9 mouse cellular contexts compared by ENCODE assay signal in genomic region chrX:47937740-47938139, GRCm38 (mm10). TPM values are rescaled to one million over a fixed set of nuclear protein-coding genes. Genes with fewer than 3 reads are reported as not detected.
DNase-seq lines count a peak whose midpoint lies in the region; ATAC-seq lines count a peak whose summit lies in the region.
"Had no signal": no experiment of that assay in that cellular context is flagged by ENCODE, and none has a peak within 500 bp of the region (broad histone marks: within the 10 kb centered on the region; RNA-seq: fewer than 3 reads in every experiment).

No protein-coding gene starts in this region.

- no peak overlapping the region for H3K4me3 ChIP-seq in hindbrain, embryonic 13.5 days
- H3K4me3 ChIP-seq in hindbrain, embryonic 16.5 days (ENCODE audit: low read length) = no peak overlapping the region
- H3K4me3 ChIP-seq in neural tube, embryonic 11.5 days (ENCODE audit: low read depth, low read length) = no peak overlapping the region
- no peak overlapping the region for H3K4me3 ChIP-seq in forebrain, embryonic 15.5 days
- H3K4me3 ChIP-seq: myocyte had no signal

- 22% methylated on average over 2 of the region's 2 CpGs for WGBS in hindbrain, embryonic 13.5 days
- WGBS in hindbrain, embryonic 16.5 days = 19% methylated on average over 2 of the region's 2 CpGs
- 54% methylated on average over 2 of the region's 2 CpGs for WGBS in neural tube, embryonic 11.5 days
- WGBS in forebrain, embryonic 15.5 days = 14% methylated on average over 2 of the region's 2 CpGs

- no peak overlapping the region for H3K9ac ChIP-seq in hindbrain, embryonic 13.5 days
- no peak overlapping the region for H3K9ac ChIP-seq in hindbrain, embryonic 16.5 days (ENCODE audit: low read depth, low read length)
- no peak overlapping the region for H3K9ac ChIP-seq in neural tube, embryonic 11.5 days (ENCODE audit: low read length)
- H3K9ac ChIP-seq in forebrain, embryonic 15.5 days (replicated peaks) = no peak overlapping the region

- H3K27ac ChIP-seq in hindbrain, embryonic 13.5 days = peak overlapping the region; percentile 18; the same call in 1 of the 2 replicates
- H3K27ac ChIP-seq in hindbrain, embryonic 16.5 days (ENCODE audit: low read depth, low read length) = no peak overlapping the region
- H3K27ac ChIP-seq in neural tube, embryonic 11.5 days (ENCODE audit: low read depth, low read length) = no peak overlapping the region
- no peak overlapping the region for H3K27ac ChIP-seq in forebrain, embryonic 15.5 days (replicated peaks)

- ATAC-seq in hindbrain, embryonic 13.5 days (ENCODE audit: low FRiP score) = no peak
- no peak for ATAC-seq in hindbrain, embryonic 16.5 days
- ATAC-seq in neural tube, embryonic 11.5 days (ENCODE audit: insufficient read depth, low FRiP score, low TSS enrichment) = no peak
- peak; percentile 58; the same call in 1 of the 2 replicates for ATAC-seq in forebrain, embryonic 15.5 days (replicated peaks)

- peaks cover 5% of the 10 kb centered on the region; the same call in 1 of the 2 replicates for H3K4me1 ChIP-seq in hindbrain, embryonic 13.5 days (replicated peaks)
- no peaks in the 10 kb centered on the region for H3K4me1 ChIP-seq in hindbrain, embryonic 16.5 days (ENCODE audit: control insufficient read depth, insufficient read depth, low read depth, low read length)
- no peaks in the 10 kb centered on the region for H3K4me1 ChIP-seq in neural tube, embryonic 11.5 days (ENCODE audit: control insufficient read depth, insufficient read depth, low read length)
- no peaks in the 10 kb centered on the region for H3K4me1 ChIP-seq in forebrain, embryonic 15.5 days

- no peaks in the 10 kb centered on the region for H3K27me3 ChIP-seq in hindbrain, embryonic 13.5 days
- no peaks in the 10 kb centered on the region for H3K27me3 ChIP-seq in hindbrain, embryonic 16.5 days (replicated peaks; ENCODE audit: control insufficient read depth, insufficient read depth, low read length)
- H3K27me3 ChIP-seq in neural tube, embryonic 11.5 days (ENCODE audit: control insufficient read depth, insufficient read depth, low read length) = no peaks in the 10 kb centered on the region
- H3K27me3 ChIP-seq in forebrain, embryonic 15.5 days = no peaks in the 10 kb centered on the region

- no peaks in the 10 kb centered on the region for H3K9me3 ChIP-seq in hindbrain, embryonic 13.5 days
- no peaks in the 10 kb centered on the region for H3K9me3 ChIP-seq in hindbrain, embryonic 16.5 days (ENCODE audit: control insufficient read depth, low read length)
- no peaks in the 10 kb centered on the region for H3K9me3 ChIP-seq in neural tube, embryonic 11.5 days (ENCODE audit: control insufficient read depth, low read length)
- no peaks in the 10 kb centered on the region for H3K9me3 ChIP-seq in forebrain, embryonic 15.5 days

- DNase-seq in neural tube, embryonic 11.5 days (ENCODE audit: low spot score) = peak; percentile 23
- no peak for DNase-seq in neural tube, embryonic 10.5 days (ENCODE audit: extremely low spot score, low spot score)
- peak; percentile 22 for DNase-seq in retina, embryonic 14.5 days (ENCODE audit: low spot score)
- no peak for DNase-seq in c-Kit-positive CD71-positive TER-119-positive erythroid progenitor cells, embryonic 14.5 days (ENCODE audit: low spot score)
- DNase-seq in thymus, postnatal 25 days = no peak

- H3K4me2 ChIP-seq in hindbrain, embryonic 13.5 days = no peak overlapping the region
- H3K4me2 ChIP-seq in hindbrain, embryonic 16.5 days (ENCODE audit: low read length) = no peak overlapping the region
- no peak overlapping the region for H3K4me2 ChIP-seq in neural tube, embryonic 11.5 days (ENCODE audit: low read depth)
- H3K4me2 ChIP-seq in forebrain, embryonic 15.5 days (replicated peaks) = no peak overlapping the region

- peaks cover 9% of the 10 kb centered on the region for H3K36me3 ChIP-seq in hindbrain, embryonic 13.5 days
- H3K36me3 ChIP-seq in hindbrain, embryonic 16.5 days (ENCODE audit: control insufficient read depth, insufficient read depth, low read length) = no peaks in the 10 kb centered on the region
- no peaks in the 10 kb centered on the region for H3K36me3 ChIP-seq in neural tube, embryonic 11.5 days (ENCODE audit: control insufficient read depth, insufficient read depth, low read length)
- no peaks in the 10 kb centered on the region for H3K36me3 ChIP-seq in forebrain, embryonic 15.5 days

RNA-seq across cellular contexts. Expression of gene Ocrl, which starts 25.6 kb away (rescaled TPM):
- 25.8 and 26.0 TPM in 2 replicates for polyA plus RNA-seq in hindbrain, embryonic 13.5 days (2015; fragmentation: Nextera tagmentation; extraction: Ambion mirVana)
- polyA plus RNA-seq in hindbrain, embryonic 16.5 days (2015; fragmentation: Nextera tagmentation; extraction: Ambion mirVana) = 30.8 and 33.9 TPM in 2 replicates
- polyA plus RNA-seq in neural tube, embryonic 11.5 days (2014; fragmentation: Nextera tagmentation; extraction: Ambion mirVana) = 19.5 and 20.8 TPM in 2 replicates
- polyA plus RNA-seq in forebrain, embryonic 15.5 days (2015; fragmentation: Nextera tagmentation; extraction: Ambion mirVana) = 23.9 and 24.6 TPM in 2 replicates

RNA-seq across cellular contexts. Expression of gene Smarca1, which starts 45.0 kb away (rescaled TPM):
- 36.9 and 40.4 TPM in 2 replicates for polyA plus RNA-seq in hindbrain, embryonic 13.5 days (2015; fragmentation: Nextera tagmentation; extraction: Ambion mirVana)
- 31.3 and 34.4 TPM in 2 replicates for polyA plus RNA-seq in hindbrain, embryonic 16.5 days (2015; fragmentation: Nextera tagmentation; extraction: Ambion mirVana)
- 22.6 and 23.2 TPM in 2 replicates for polyA plus RNA-seq in neural tube, embryonic 11.5 days (2014; fragmentation: Nextera tagmentation; extraction: Ambion mirVana)
- polyA plus RNA-seq in forebrain, embryonic 15.5 days (2015; fragmentation: Nextera tagmentation; extraction: Ambion mirVana) = 27.3 and 29.7 TPM in 2 replicates
- polyA plus RNA-seq: myocyte had no signal

Comparison
In these comparisons a context has a peak if more than half of its experiments do, and no peak if none do; other contexts are left out.
1. DNase-seq: peak in neural tube, embryonic 11.5 days (single experiment) and retina, embryonic 14.5 days (single experiment); none in neural tube, embryonic 10.5 days (single experiment), c-Kit-positive CD71-positive TER-119-positive erythroid progenitor cells, embryonic 14.5 days (single experiment) and thymus, postnatal 25 days (single experiment).